In genomic region chr9:22468170-22468898, GRCm38 (mm10) we compare ENCODE assay signal across 9 mouse cellular contexts. TPM values are rescaled to one million over a fixed set of nuclear protein-coding genes. Genes with fewer than 3 reads are reported as not detected.
DNase-seq lines count a peak whose midpoint lies in the region; ATAC-seq lines count a peak whose summit lies in the region.
"Had no signal": no experiment of that assay in that cellular context is flagged by ENCODE, and none has a peak within 500 bp of the region (broad histone marks: within the 10 kb centered on the region; RNA-seq: fewer than 3 reads in every experiment).

No protein-coding gene starts in this region.

- DNase-seq in B cell, adult 2 months: peak; percentile 70 to 74
- DNase-seq in MEL-GATA-1-ER (ENCODE audit: extremely low read depth, low read depth): peak; percentile 62
- DNase-seq in gastrocnemius, postnatal 4 days (ENCODE audit: low spot score in 2 of 2): peak; percentile 42 to 69
- peak; percentile 70 for DNase-seq in kidney, adult 18-20 months
- peak; percentile 86 for DNase-seq in neural tube, embryonic 10.5 days (ENCODE audit: extremely low spot score, low spot score)
- DNase-seq in testis, postnatal 14 days (ENCODE audit: low spot score): peak; percentile 78

- 0 out of 2 replicates have a peak, but pooled peaks cover 2% of the 10 kb centered on the region for H3K36me3 ChIP-seq in liver, embryonic 16.5 days (ENCODE audit: control insufficient read depth, insufficient read depth)

- peak overlapping the region; percentile 97 for H3K4me2 ChIP-seq in liver, embryonic 16.5 days (ENCODE audit: low read depth, low read length)

- 5% methylated on average over 30 of the region's 43 CpGs for WGBS in liver, embryonic 16.5 days (ENCODE audit: insufficient replicate concordance)

- H3K27ac ChIP-seq in liver, embryonic 16.5 days (ENCODE audit: low read length): peak overlapping the region; percentile 76

- no peaks in the 10 kb centered on the region for H3K27me3 ChIP-seq in liver, embryonic 16.5 days (ENCODE audit: control insufficient read depth, insufficient read depth, low read depth, low read length)

- H3K9me3 ChIP-seq in liver, embryonic 16.5 days (replicated peaks; ENCODE audit: control insufficient read depth, low read length): no peaks in the 10 kb centered on the region

- ATAC-seq in common myeloid progenitor, adult 5-6 weeks (replicated peaks; ENCODE audit: low read depth, poor library complexity, severe bottlenecking): peak; percentile 74
- peak; percentile 93 for ATAC-seq in liver, embryonic 16.5 days (ENCODE audit: low read depth)

- H3K9ac ChIP-seq in liver, embryonic 16.5 days (ENCODE audit: low read depth, low read length): peak overlapping the region; percentile 87

- peak overlapping the region; percentile 89 for H3K4me3 ChIP-seq in liver, embryonic 16.5 days (ENCODE audit: low read depth, low read length)

- peaks cover 10% of the 10 kb centered on the region for H3K4me1 ChIP-seq in liver, embryonic 16.5 days (ENCODE audit: control insufficient read depth, low read depth, low read length)

RNA-seq across cellular contexts. Expression of gene Rp9, which starts 1.2 kb away (rescaled TPM):
- 182 and 193 TPM in 2 replicates for total RNA-seq in common myeloid progenitor, adult 5-6 weeks (2017)
- 10 to 100 TPM; 36.1 to 38.4 TPM for total RNA-seq in gastrocnemius, postnatal 4 days (2021)
- polyA plus RNA-seq in liver, embryonic 16.5 days (2015; fragmentation: Nextera tagmentation; extraction: Ambion mirVana): 25.1 and 25.3 TPM in 2 replicates

RNA-seq across cellular contexts. Expression of gene Bbs9, which starts 7.2 kb away (rescaled TPM):
- 16.9 and 20.0 TPM in 2 replicates for total RNA-seq in common myeloid progenitor, adult 5-6 weeks (2017)
- 10 to 100 TPM; 14.0 to 17.5 TPM for total RNA-seq in gastrocnemius, postnatal 4 days (2021)
- polyA plus RNA-seq in liver, embryonic 16.5 days (2015; fragmentation: Nextera tagmentation; extraction: Ambion mirVana): 2.5 and 3.1 TPM in 2 replicates

RNA-seq across cellular contexts. Expression of gene Gm17545, which starts 14.2 kb away (rescaled TPM):
- not detected in 2 replicates for total RNA-seq in common myeloid progenitor, adult 5-6 weeks (2017)
- not detected for total RNA-seq in gastrocnemius, postnatal 4 days (2021)
- not detected in 2 replicates for polyA plus RNA-seq in liver, embryonic 16.5 days (2015; fragmentation: Nextera tagmentation; extraction: Ambion mirVana)
- total RNA-seq: layer of hippocampus, adult 18-20 months had no signal

RNA-seq across cellular contexts. Expression of gene 9530077C05Rik, which starts 57.0 kb away (rescaled TPM):
- total RNA-seq in common myeloid progenitor, adult 5-6 weeks (2017): 5.2 and 11.0 TPM in 2 replicates
- under 1 TPM; 0.69 to 0.83 TPM for total RNA-seq in gastrocnemius, postnatal 4 days (2021)
- polyA plus RNA-seq in liver, embryonic 16.5 days (2015; fragmentation: Nextera tagmentation; extraction: Ambion mirVana): 1.2 and 1.3 TPM in 2 replicates

Comparison
In these comparisons a context has a peak if more than half of its experiments do, and no peak if none do; other contexts are left out.
1. Peak in every context shown above with its lines: DNase-seq, ATAC-seq, H3K4me3 ChIP-seq and H3K27ac ChIP-seq.